Mouse (Mus musculus) adrenal gland, adult (tissue): Measurements from ENCODE around the gene Edem3.
"Not testable (repeated sequence)": the region's sequence is repeated elsewhere in the genome, so short reads cannot be mapped to it uniquely, and the experiment has no call there.

Experiments
- DNase-seq, 2 experiments: peaks; one replicate each; pipeline ENCODE4 v3.0.0; 2022 to 2023; ENCODE audit warnings: low spot score in 1 of 2; ENCODE audit not compliant: inconsistent age in 2 of 2

The Edem3 gene

GRCm38 (mm10) chr1:151807286-151807685, 52.1 kb downstream of the Edem3 start:
- DNase-seq = no peak

- peak in 1 of 2 experiments; percentile 15 for DNase-seq
These were observed 55.7 kb downstream of the Edem3 start for GRCm38 (mm10) chr1:151810628-151811421.

GRCm38 (mm10) chr1:151811456-151811855, 56.3 kb downstream of the Edem3 start:
- peak in 1 of 2 experiments; percentile 21 for DNase-seq

- DNase-seq = peak in 1 of 2 experiments; percentile 24
These were observed 57.0 kb downstream of the Edem3 start for GRCm38 (mm10) chr1:151812004-151812712.

- DNase-seq = peak in 1 of 2 experiments; percentile 16
These were observed 60.9 kb downstream of the Edem3 start for GRCm38 (mm10) chr1:151816051-151816450.

- DNase-seq = peak in 1 of 2 experiments; percentile 51
These were observed 64.0 kb downstream of the Edem3 start for GRCm38 (mm10) chr1:151819190-151819589.

- peak; percentile 63 to 93 for DNase-seq
These were observed 65.3 kb downstream of the Edem3 start for GRCm38 (mm10) chr1:151820457-151820856.

GRCm38 (mm10) chr1:151825065-151825464, 69.9 kb downstream of the Edem3 start:
- peak in 1 of 2 experiments; percentile 25 for DNase-seq

GRCm38 (mm10) chr1:151831791-151832190, 76.6 kb downstream of the Edem3 start:
- no peak for DNase-seq

- no peak for DNase-seq
These were observed 80.1 kb downstream of the Edem3 start for GRCm38 (mm10) chr1:151835261-151835660.

- DNase-seq = not testable (repeated sequence)
These were observed 85.2 kb downstream of the Edem3 start for GRCm38 (mm10) chr1:151840345-151840744.

GRCm38 (mm10) chr1:151845252-151845832, 90.2 kb downstream of the Edem3 start:
- no peak for DNase-seq

- DNase-seq = no peak
These were observed 91.0 kb downstream of the Edem3 start for GRCm38 (mm10) chr1:151845926-151846782.

- no peak for DNase-seq
These were observed 93.1 kb downstream of the Edem3 start for GRCm38 (mm10) chr1:151848286-151848685.

- DNase-seq = no peak
These were observed 94.9 kb downstream of the Edem3 start for GRCm38 (mm10) chr1:151849993-151850608.

- DNase-seq = peak; percentile 45 to 69
These were observed 96.1 kb downstream of the Edem3 start for GRCm38 (mm10) chr1:151851051-151851848.

- DNase-seq = no peak
These were observed 96.8 kb downstream of the Edem3 start for GRCm38 (mm10) chr1:151851976-151852375.

GRCm38 (mm10) chr1:151855561-151855960, 100.4 kb downstream of the Edem3 start:
- DNase-seq = no peak

GRCm38 (mm10) chr1:151858474-151858873, 103.3 kb downstream of the Edem3 start:
- no peak for DNase-seq
